Mouse (Mus musculus): Measurements from ENCODE around the gene Phf10. TPM values are rescaled to one million over a fixed set of nuclear protein-coding genes. Genes with fewer than 3 reads are reported as not detected.

Gene Phf10
- total RNA-seq, 2 experiments from 2014 or later = 62.7 to 71.4 TPM

Other genes with a start within 250 kb of the Phf10 start
- gene Wdr27, start 18.1 kb downstream of the Phf10 start, total RNA-seq (2021) = 1 to 10 TPM in 1 of 2 experiments, under 1 TPM in 1; 0.85 to 1.7 TPM
- 10 to 100 TPM; 18.4 to 19.9 TPM for gene 1600012H06Rik, start 18.1 kb downstream of the Phf10 start, total RNA-seq (2021)
- 1 to 10 TPM; 2.1 to 4.9 TPM for gene 9030025P20Rik, start 17.2 kb upstream of the Phf10 start, total RNA-seq (2021)
- gene Gm3417, start 17.5 kb upstream of the Phf10 start, total RNA-seq (2021) = 1 to 10 TPM in 1 of 2 experiments, not detected in 1; 1.0 TPM
- 1 to 10 TPM; 1.1 to 2.2 TPM for gene Gm3435, start 48.9 kb upstream of the Phf10 start, total RNA-seq (2021)
- 10 to 100 TPM; 24.7 to 41.4 TPM for gene Ermard, start 79.9 kb upstream of the Phf10 start, total RNA-seq (2021)
- gene Tcte3, start 80.2 kb upstream of the Phf10 start, total RNA-seq (2021) = 1 to 10 TPM in 1 of 2 experiments, not detected in 1; 1.5 TPM
- gene Gm3448, start 80.3 kb upstream of the Phf10 start, total RNA-seq (2021) = 1 to 10 TPM; 1.0 to 1.5 TPM

Data from gastrocnemius, postnatal 10 days (tissue).